Mouse (Mus musculus): ENCODE results near the gene Otud7a.

Otud7a gene

DNA sequence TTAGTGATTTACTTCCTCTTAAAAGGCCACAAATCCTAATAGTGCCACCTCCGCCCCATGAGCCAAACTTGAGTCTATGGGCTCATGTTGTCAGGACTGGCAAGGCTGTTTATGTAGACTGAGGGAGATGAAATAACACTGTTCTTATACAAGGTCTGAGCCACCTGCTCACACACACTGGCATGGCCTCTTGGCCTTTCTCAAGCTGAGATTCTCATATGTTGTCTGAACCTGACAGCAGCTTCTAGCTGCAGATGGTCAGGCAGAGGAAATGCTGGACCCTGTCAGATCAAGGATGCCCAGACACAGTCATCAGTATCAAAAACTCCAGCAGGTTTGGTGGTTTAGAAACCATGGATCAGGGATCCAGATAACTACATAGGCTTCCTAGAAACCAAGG is 328.7 kb downstream of the Otud7a start:
- no peak for DNase-seq (ENCODE audit: low read depth, low spot score)

DNA sequence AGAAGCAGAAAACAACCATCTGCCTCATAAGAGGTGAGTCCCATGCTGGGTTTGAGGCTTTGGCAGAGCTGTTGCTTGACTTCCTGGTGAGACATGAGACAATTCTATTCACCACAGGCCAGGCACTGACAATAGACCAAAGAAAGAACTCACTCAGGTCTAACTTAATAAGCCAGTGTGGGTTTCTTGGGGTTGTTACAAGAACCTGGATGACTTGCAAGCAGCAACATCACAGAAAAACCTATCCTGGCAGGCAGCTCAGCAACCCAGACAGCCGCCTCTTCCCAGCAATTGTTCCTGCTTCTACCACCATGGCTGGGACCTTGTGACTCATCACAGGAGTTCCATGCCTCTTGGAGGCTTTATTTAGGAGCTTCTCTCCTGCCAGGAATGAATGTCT is 329.7 kb downstream of the Otud7a start:
- no peak for DNase-seq (ENCODE audit: low read depth, low spot score)

GRCm38 (mm10) chr7:63777328-63777727 is 332.8 kb downstream of the Otud7a start:
- no peak for DNase-seq (ENCODE audit: low read depth, low spot score)

DNA sequence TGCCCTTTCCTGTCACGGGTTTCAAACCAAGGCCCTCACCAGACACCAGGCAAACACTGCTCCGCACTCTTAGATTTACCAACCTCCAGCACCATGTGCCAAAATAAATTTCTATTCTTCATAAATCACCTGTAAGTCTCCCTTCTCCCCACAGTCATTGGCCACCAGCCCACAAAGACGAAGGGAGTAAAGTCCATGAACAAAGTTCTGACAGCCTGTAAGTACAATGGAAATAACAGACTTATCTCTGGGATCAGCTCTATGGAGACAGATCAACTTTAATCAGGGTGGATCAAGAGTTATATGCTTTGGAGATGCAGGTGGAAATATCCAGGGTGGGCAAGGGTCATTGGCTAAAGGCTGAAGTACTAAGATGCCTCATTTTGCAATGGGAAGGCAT is 336.3 kb downstream of the Otud7a start:
- DNase-seq (ENCODE audit: low read depth, low spot score): no peak

DNA sequence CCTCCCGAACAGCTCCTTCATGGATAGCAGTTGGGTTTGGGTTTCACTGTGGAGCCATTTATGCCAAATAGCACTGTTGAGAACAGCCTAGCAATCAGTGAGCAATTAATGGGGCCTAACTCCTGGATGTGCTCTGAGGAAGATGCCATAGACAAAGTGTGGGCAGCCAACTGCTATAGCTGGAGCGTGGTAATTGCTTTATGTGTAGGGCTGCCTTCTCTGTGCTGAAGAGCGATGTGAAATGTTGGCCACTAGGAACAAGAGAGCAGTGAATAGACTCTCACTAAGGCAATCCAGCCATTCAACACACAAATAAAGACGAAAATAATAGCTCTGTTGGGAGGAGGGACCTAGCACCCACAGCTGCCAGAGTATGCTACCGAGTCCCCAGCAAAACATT is 345.2 kb downstream of the Otud7a start:
- DNase-seq (ENCODE audit: low read depth, low spot score): no peak

DNA sequence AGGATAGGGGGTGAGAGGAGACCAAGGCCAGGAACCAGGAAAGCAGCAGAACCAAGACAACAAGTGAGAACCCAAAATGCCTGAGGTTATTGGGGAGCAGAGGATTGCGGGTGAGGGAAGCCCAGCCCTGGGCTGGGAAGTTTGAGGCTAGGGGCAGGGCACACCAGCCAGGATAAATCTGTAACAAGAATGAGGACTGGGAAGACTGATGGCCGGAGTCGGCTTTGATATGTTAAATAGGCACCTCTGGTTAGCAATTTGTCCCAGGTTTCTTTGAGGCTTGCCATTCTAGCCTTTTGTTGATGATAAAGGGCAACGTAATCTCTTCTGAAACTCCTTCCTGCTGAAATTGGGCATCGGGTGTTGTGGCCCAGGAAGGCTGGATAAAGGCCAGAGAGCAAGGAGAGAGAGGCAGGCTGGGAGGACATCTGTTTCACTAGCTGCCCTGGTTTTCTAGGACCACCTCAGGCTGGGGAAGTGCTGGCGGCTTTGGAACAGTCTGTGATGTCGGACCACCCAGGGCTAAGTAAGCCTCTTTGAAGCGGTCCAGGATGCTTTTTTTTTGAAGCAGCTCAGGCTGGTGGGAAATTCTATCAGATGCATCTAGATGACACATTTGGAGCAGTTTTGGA is 351.6 kb downstream of the Otud7a start:
- DNase-seq (ENCODE audit: low read depth, low spot score): peak; percentile 21

GRCm38 (mm10) chr7:63798446-63798845 is 353.9 kb downstream of the Otud7a start:
- no peak for DNase-seq (ENCODE audit: low read depth, low spot score)

GRCm38 (mm10) chr7:63799304-63799703 is 354.8 kb downstream of the Otud7a start:
- no peak for DNase-seq (ENCODE audit: low read depth, low spot score)

GRCm38 (mm10) chr7:63802751-63803150 is 358.2 kb downstream of the Otud7a start:
- DNase-seq (ENCODE audit: low read depth, low spot score): peak; percentile 18
